Mouse (Mus musculus): ENCODE results near the gene Elovl3. TPM values are rescaled to one million over a fixed set of nuclear protein-coding genes. Genes with fewer than 3 reads are reported as not detected.

Gene Elovl3
- polyA plus RNA-seq, 1 experiment, result not detected

- TF ChIP-seq GATA1 (IDR thresholded peaks at IDR 0.05; ENCODE audit: low read length), result no peak
Observed at GRCm38 (mm10) chr19:46124651-46125050, 7.0 kb upstream of the Elovl3 start.

GRCm38 (mm10) chr19:46126301-46126700, 5.4 kb upstream of the Elovl3 start:
- no peak for TF ChIP-seq GATA1 (IDR thresholded peaks at IDR 0.05; ENCODE audit: low read length)

GRCm38 (mm10) chr19:46131283-46131682, 414 bp upstream of the Elovl3 start:
- TF ChIP-seq GATA1 (IDR thresholded peaks at IDR 0.05; ENCODE audit: low read length), result no peak

- no peak for TF ChIP-seq GATA1 (IDR thresholded peaks at IDR 0.05; ENCODE audit: low read length)
Observed at GRCm38 (mm10) chr19:46132577-46132976, 880 bp downstream of the Elovl3 start.

- no peak for TF ChIP-seq GATA1 (IDR thresholded peaks at IDR 0.05; ENCODE audit: low read length)
Observed at GRCm38 (mm10) chr19:46135297-46135696, 3.6 kb downstream of the Elovl3 start.

- no peak for TF ChIP-seq GATA1 (IDR thresholded peaks at IDR 0.05; ENCODE audit: low read length)
Observed at GRCm38 (mm10) chr19:46135789-46136638, 4.3 kb downstream of the Elovl3 start.

GRCm38 (mm10) chr19:46136639-46137580, 5.2 kb downstream of the Elovl3 start:
- no peak for TF ChIP-seq GATA1 (IDR thresholded peaks at IDR 0.05; ENCODE audit: low read length)

- TF ChIP-seq GATA1 (IDR thresholded peaks at IDR 0.05; ENCODE audit: low read length), result no peak
Observed at GRCm38 (mm10) chr19:46140324-46140723, 8.6 kb downstream of the Elovl3 start.

GRCm38 (mm10) chr19:46141091-46141490, 9.4 kb downstream of the Elovl3 start:
- TF ChIP-seq GATA1 (IDR thresholded peaks at IDR 0.05; ENCODE audit: low read length), result no peak

- TF ChIP-seq GATA1 (IDR thresholded peaks at IDR 0.05; ENCODE audit: low read length), result no peak
Observed at GRCm38 (mm10) chr19:46147511-46148371, 16.0 kb downstream of the Elovl3 start, which contains the start of gene Pitx3. Gene Pitx3 (minus strand): TSS chr19:46148326.

GRCm38 (mm10) chr19:46148372-46148760, 16.7 kb downstream of the Elovl3 start:
- no peak for TF ChIP-seq GATA1 (IDR thresholded peaks at IDR 0.05; ENCODE audit: low read length)

GRCm38 (mm10) chr19:46149091-46149490, 17.4 kb downstream of the Elovl3 start:
- no peak for TF ChIP-seq GATA1 (IDR thresholded peaks at IDR 0.05; ENCODE audit: low read length)

- TF ChIP-seq GATA1 (IDR thresholded peaks at IDR 0.05; ENCODE audit: low read length), result no peak
Observed at GRCm38 (mm10) chr19:46152127-46152803, 20.6 kb downstream of the Elovl3 start, which contains the start of gene Gbf1. Gene Gbf1 (plus strand): TSS chr19:46152509.

- no peak for TF ChIP-seq GATA1 (IDR thresholded peaks at IDR 0.05; ENCODE audit: low read length)
Observed at GRCm38 (mm10) chr19:46165950-46166349, 34.3 kb downstream of the Elovl3 start.

All from G1E-ER4 (cell line).